Mouse (Mus musculus) cerebellum, adult 11 months (tissue): ENCODE results near the gene Thsd4.

Experiments
- DNase-seq: peaks from one replicate; pipeline ENCODE4 v3.0.0; 2022

Thsd4 gene

GRCm38 (mm10) chr9:60516379-60516778 is 5.5 kb downstream of the Thsd4 start:
- DNase-seq = no peak

- no peak for DNase-seq
These were observed 8.5 kb downstream of the Thsd4 start for GRCm38 (mm10) chr9:60513329-60513788.

GRCm38 (mm10) chr9:60510876-60511275 is 11.0 kb downstream of the Thsd4 start:
- DNase-seq = no peak

GRCm38 (mm10) chr9:60506136-60506535 is 15.7 kb downstream of the Thsd4 start:
- DNase-seq = no peak

- DNase-seq = no peak
These were observed 17.2 kb downstream of the Thsd4 start for GRCm38 (mm10) chr9:60504378-60505285.

GRCm38 (mm10) chr9:60502220-60502619 is 19.6 kb downstream of the Thsd4 start:
- no peak for DNase-seq

- no peak for DNase-seq
These were observed 20.2 kb downstream of the Thsd4 start for GRCm38 (mm10) chr9:60501504-60502179.

- DNase-seq = no peak
These were observed 29.4 kb downstream of the Thsd4 start for GRCm38 (mm10) chr9:60492275-60492974.

- no peak for DNase-seq
These were observed 30.3 kb downstream of the Thsd4 start for GRCm38 (mm10) chr9:60491489-60492100.

- no peak for DNase-seq
These were observed 30.8 kb downstream of the Thsd4 start for GRCm38 (mm10) chr9:60491079-60491478.

GRCm38 (mm10) chr9:60488816-60489215 is 33.0 kb downstream of the Thsd4 start:
- no peak for DNase-seq

- DNase-seq = no peak
These were observed 39.7 kb downstream of the Thsd4 start for GRCm38 (mm10) chr9:60482165-60482564.

GRCm38 (mm10) chr9:60480052-60480451 is 41.8 kb downstream of the Thsd4 start:
- DNase-seq = no peak

- no peak for DNase-seq
These were observed 43.0 kb downstream of the Thsd4 start for GRCm38 (mm10) chr9:60478806-60479205.

GRCm38 (mm10) chr9:60477991-60478750 is 43.7 kb downstream of the Thsd4 start:
- DNase-seq = no peak

GRCm38 (mm10) chr9:60460010-60460982 is 61.5 kb downstream of the Thsd4 start:
- DNase-seq = no peak

GRCm38 (mm10) chr9:60458468-60458962 is 63.3 kb downstream of the Thsd4 start:
- no peak for DNase-seq

GRCm38 (mm10) chr9:60457359-60458210 is 64.3 kb downstream of the Thsd4 start:
- no peak for DNase-seq

- DNase-seq = no peak
These were observed 65.2 kb downstream of the Thsd4 start for GRCm38 (mm10) chr9:60456651-60457050.
